Mouse (Mus musculus) hindbrain, embryonic 10.5 days (tissue): ENCODE results near the gene Mob3a. TPM values are rescaled to one million over a fixed set of nuclear protein-coding genes. Genes with fewer than 3 reads are reported as not detected.
A peak's percentile ranks its signal among the peaks of the same experiment; 100 is the strongest.

Experiments used
- DNase-seq: peaks from one replicate; pipeline ENCODE4 v3.0.0-alpha.2; 2017; ENCODE audit warnings: low spot score
- H3K27ac ChIP-seq: fragments of 300-500 bp; sonication (generic); 2 replicates; pipeline ENCODE4 v1.5.1; 2016; ENCODE audit warnings: mild to moderate bottlenecking, moderate library complexity
- H3K27me3 ChIP-seq: fragments of 300-500 bp; sonication (generic); 2 replicates; pipeline ENCODE4 v1.6.1; 2016; ENCODE audit warnings: mild to moderate bottlenecking; ENCODE audit not compliant: poor library complexity, insufficient read depth, severe bottlenecking
- H3K36me3 ChIP-seq: fragments of 300-500 bp; sonication (generic); 2 replicates; pipeline ENCODE4 v1.6.1; 2016; ENCODE audit warnings: mild to moderate bottlenecking, moderate library complexity
- H3K4me1 ChIP-seq: fragments of 300-500 bp; sonication (generic); replicated peaks from 2 replicates; pipeline ENCODE4 v1.6.1; 2016; ENCODE audit warnings: mild to moderate bottlenecking
- H3K4me3 ChIP-seq: fragments of 300-500 bp; sonication (generic); 2 replicates; pipeline ENCODE4 v1.5.1; 2016; ENCODE audit warnings: mild to moderate bottlenecking, moderate library complexity
- H3K9me3 ChIP-seq: fragments of 300-500 bp; sonication (generic); 2 replicates; pipeline ENCODE4 v1.6.1; 2016; ENCODE audit warnings: mild to moderate bottlenecking, moderate library complexity
- WGBS: fragments of 180-500 bp; shearing (Covaris S2); methylation state at CpG from one replicate; pipeline ENCODE4 v1.1.7; 2016; 5-methylcytosine and 5-hydroxymethylcytosine counted together
- polyA plus RNA-seq: library from polyadenylated mRNA; unstranded; fragments of >200 nt; fragmentation: Nextera tagmentation; extraction: Ambion mirVana; gene quantifications from 2 replicates; pipeline ENCODE4 v1.2.1, GENCODE M21; 2016

The Mob3a gene
- polyA plus RNA-seq, 1 experiment from 2014 or later, result 77.2 TPM

- 80% methylated on average over 11 of the region's 11 CpGs for WGBS
- H3K9me3 ChIP-seq, result no peaks in the 10 kb centered on the region
- no peak overlapping the region for H3K27ac ChIP-seq
- H3K36me3 ChIP-seq, result peaks cover 74% of the 10 kb centered on the region
- H3K4me3 ChIP-seq, result no peak overlapping the region
- H3K4me1 ChIP-seq, result peaks cover 56% of the 10 kb centered on the region
- no peaks in the 10 kb centered on the region for H3K27me3 ChIP-seq
- no peak for DNase-seq
These were observed 29.7 kb downstream of the Mob3a start for GRCm38 (mm10) chr10:80671936-80672690.

- Histone ChIP-seq H3K4me3 (no peak overlapping the region), H3K36me3 (peaks cover 83% of the 10 kb centered on the region), H3K27me3 (no peaks in the 10 kb centered on the region), H3K27ac (no peak overlapping the region), H3K4me1 (peaks cover 59% of the 10 kb centered on the region), H3K9me3 (no peaks in the 10 kb centered on the region)
- WGBS, result 91% methylated on average over 4 of the region's 4 CpGs
- no peak for DNase-seq
These were observed 30.5 kb downstream of the Mob3a start for GRCm38 (mm10) chr10:80671251-80671650.

- no peak overlapping the region for H3K27ac ChIP-seq
- WGBS, result 94% methylated on average over 2 of the region's 2 CpGs
- no peaks in the 10 kb centered on the region for H3K9me3 ChIP-seq
- H3K36me3 ChIP-seq, result peaks cover 90% of the 10 kb centered on the region
- H3K4me3 ChIP-seq, result no peak overlapping the region
- peaks cover 65% of the 10 kb centered on the region for H3K4me1 ChIP-seq
- no peak for DNase-seq
- H3K27me3 ChIP-seq, result no peaks in the 10 kb centered on the region
These were observed 31.2 kb downstream of the Mob3a start for GRCm38 (mm10) chr10:80670531-80670930.

- 92% methylated on average over 7 of the region's 7 CpGs for WGBS
- H3K9me3 ChIP-seq, result no peaks in the 10 kb centered on the region
- 0 out of 2 replicates have a peak overlapping the region, but pooled peaks have one; percentile 11 for H3K4me3 ChIP-seq
- no peak overlapping the region for H3K27ac ChIP-seq
- peaks cover 65% of the 10 kb centered on the region for H3K4me1 ChIP-seq
- H3K27me3 ChIP-seq, result no peaks in the 10 kb centered on the region
- no peak for DNase-seq
- peaks cover 92% of the 10 kb centered on the region for H3K36me3 ChIP-seq
These were observed 31.9 kb downstream of the Mob3a start for GRCm38 (mm10) chr10:80669737-80670485.

GRCm38 (mm10) chr10:80669018-80669417 lies 32.8 kb downstream of the Mob3a start:
- no peak overlapping the region for H3K27ac ChIP-seq
- no peak for DNase-seq
- H3K27me3 ChIP-seq, result no peaks in the 10 kb centered on the region
- H3K4me1 ChIP-seq, result peaks cover 65% of the 10 kb centered on the region
- H3K4me3 ChIP-seq, result peak overlapping the region; percentile 11; the same call in 1 of the 2 replicates
- peaks cover 87% of the 10 kb centered on the region for H3K36me3 ChIP-seq
- 92% methylated on average over 12 of the region's 12 CpGs for WGBS
- H3K9me3 ChIP-seq, result no peaks in the 10 kb centered on the region

GRCm38 (mm10) chr10:80668614-80669013 lies 33.2 kb downstream of the Mob3a start:
- DNase-seq, result no peak
- WGBS, result 87% methylated on average over 11 of the region's 11 CpGs
- H3K9me3 ChIP-seq, result no peaks in the 10 kb centered on the region
- peak overlapping the region; percentile 11; the same call in 1 of the 2 replicates for H3K4me3 ChIP-seq
- H3K27me3 ChIP-seq, result no peaks in the 10 kb centered on the region
- H3K27ac ChIP-seq, result no peak overlapping the region
- peaks cover 64% of the 10 kb centered on the region for H3K4me1 ChIP-seq
- peaks cover 83% of the 10 kb centered on the region for H3K36me3 ChIP-seq

GRCm38 (mm10) chr10:80666837-80667412 lies 34.9 kb downstream of the Mob3a start:
- Histone ChIP-seq H3K27me3 (no peaks in the 10 kb centered on the region), H3K36me3 (peaks cover 66% of the 10 kb centered on the region), H3K9me3 (no peaks in the 10 kb centered on the region), H3K27ac (0 out of 2 replicates have a peak overlapping the region, but pooled peaks have one; percentile 5), H3K4me1 (peaks cover 56% of the 10 kb centered on the region), H3K4me3 (0 out of 2 replicates have a peak overlapping the region, but pooled peaks have one; percentile 9)
- DNase-seq, result no peak
- WGBS, result 80% methylated on average over 19 of the region's 19 CpGs

- Histone ChIP-seq H3K4me1 (peaks cover 52% of the 10 kb centered on the region), H3K9me3 (no peaks in the 10 kb centered on the region), H3K27ac (peak overlapping the region; percentile 17), H3K4me3 (no peak overlapping the region), H3K36me3 (peaks cover 59% of the 10 kb centered on the region), H3K27me3 (no peaks in the 10 kb centered on the region)
- no peak for DNase-seq
- WGBS, result 79% methylated on average over 10 of the region's 10 CpGs
These were observed 35.6 kb downstream of the Mob3a start for GRCm38 (mm10) chr10:80665981-80666733.

- WGBS, result 69% methylated on average over 4 of the region's 4 CpGs
- Histone ChIP-seq H3K27ac (0 out of 2 replicates have a peak overlapping the region, but pooled peaks have one; percentile 45), H3K4me3 (no peak overlapping the region), H3K27me3 (no peaks in the 10 kb centered on the region), H3K4me1 (peaks cover 49% of the 10 kb centered on the region), H3K36me3 (peaks cover 52% of the 10 kb centered on the region), H3K9me3 (no peaks in the 10 kb centered on the region)
- DNase-seq, result no peak
These were observed 36.3 kb downstream of the Mob3a start for GRCm38 (mm10) chr10:80665459-80665858.

GRCm38 (mm10) chr10:80665016-80665380 lies 36.8 kb downstream of the Mob3a start:
- Histone ChIP-seq H3K4me1 (peaks cover 49% of the 10 kb centered on the region), H3K27me3 (no peaks in the 10 kb centered on the region), H3K36me3 (peaks cover 47% of the 10 kb centered on the region), H3K9me3 (no peaks in the 10 kb centered on the region), H3K4me3 (peak overlapping the region; percentile 10), H3K27ac (no peak overlapping the region)
- WGBS, result 19% methylated on average over 10 of the region's 10 CpGs
- DNase-seq, result no peak

- Histone ChIP-seq H3K4me3 (peak overlapping the region; percentile 10), H3K9me3 (no peaks in the 10 kb centered on the region), H3K4me1 (peaks cover 49% of the 10 kb centered on the region), H3K27me3 (no peaks in the 10 kb centered on the region), H3K36me3 (peaks cover 41% of the 10 kb centered on the region), H3K27ac (peak overlapping the region; percentile 26)
- DNase-seq, result peak; percentile 40
- 45% methylated on average over 16 of the region's 16 CpGs for WGBS
These were observed 37.4 kb downstream of the Mob3a start for GRCm38 (mm10) chr10:80664197-80665015.
